Mouse (Mus musculus): ENCODE data around the gene Cercam. TPM values are rescaled to one million over a fixed set of nuclear protein-coding genes. Genes with fewer than 3 reads are reported as not detected.
A peak's percentile ranks its signal among the peaks of the same experiment; 100 is the strongest.

Gene Cercam
- 1 to 10 TPM; 6.7 to 9.6 TPM for total RNA-seq (2021)

DNA sequence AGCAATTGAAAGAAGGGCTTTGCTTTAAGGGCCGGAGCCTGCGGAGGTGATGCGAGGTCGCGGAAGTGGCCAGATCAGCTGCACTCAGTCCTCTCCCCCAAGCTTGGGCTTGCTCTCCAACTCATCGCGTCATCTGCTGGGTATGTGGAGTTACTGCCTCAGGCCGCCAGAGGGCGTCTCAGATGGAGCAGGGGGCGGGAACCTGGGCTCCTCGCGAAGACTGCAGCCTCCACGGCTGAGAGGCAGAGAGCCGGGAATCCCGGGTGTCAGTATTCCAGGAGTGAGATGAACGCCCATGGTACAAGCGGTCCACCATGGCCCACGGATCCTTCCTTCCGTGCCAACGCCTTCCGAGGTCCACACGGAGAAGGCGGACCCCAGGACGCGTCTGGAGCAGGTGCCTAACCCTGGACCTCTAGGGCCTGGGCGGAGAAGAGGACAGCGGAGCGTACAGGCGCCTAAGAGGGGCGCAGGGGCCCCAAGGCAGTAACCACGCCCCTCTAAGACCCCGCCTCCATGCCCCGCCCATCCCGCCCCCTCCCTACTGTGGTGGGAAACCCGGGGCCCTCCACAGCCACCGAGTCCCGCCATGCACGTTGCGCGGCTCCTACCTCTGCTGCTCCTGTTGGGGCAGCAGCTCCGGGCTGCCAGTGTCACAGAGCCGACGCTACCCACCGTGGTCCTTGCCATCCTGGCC, at the start of gene Cercam:
Gene Cercam (plus strand): TSS at position 216 of the 697 bp plus-strand sequence.
- DNase-seq (ENCODE audit: extremely low spot score in 1 of 2, low spot score in 1 of 2): peak; percentile 73 to 77

DNA sequence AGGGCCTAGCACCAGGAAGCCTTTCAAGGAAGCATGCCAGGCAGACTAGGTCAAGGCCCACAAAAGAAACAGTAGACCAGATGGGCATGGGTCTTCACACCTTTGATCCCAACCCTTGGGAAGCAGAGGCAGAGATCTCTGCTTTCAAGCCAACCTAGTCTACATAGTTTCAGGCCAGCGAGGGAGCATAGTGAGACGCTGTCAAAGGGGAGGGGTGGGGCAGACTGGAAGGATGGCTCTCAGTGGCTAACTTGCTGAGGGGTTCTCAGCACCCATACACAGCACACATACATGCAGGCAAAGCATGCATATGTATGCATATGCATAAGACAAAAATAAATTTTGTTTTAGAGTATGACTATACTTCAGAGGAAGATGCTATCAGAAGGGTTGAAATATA, 49.6 kb upstream of the Cercam start:
- no peak for DNase-seq (ENCODE audit: extremely low spot score in 1 of 2, low spot score in 1 of 2)

DNA sequence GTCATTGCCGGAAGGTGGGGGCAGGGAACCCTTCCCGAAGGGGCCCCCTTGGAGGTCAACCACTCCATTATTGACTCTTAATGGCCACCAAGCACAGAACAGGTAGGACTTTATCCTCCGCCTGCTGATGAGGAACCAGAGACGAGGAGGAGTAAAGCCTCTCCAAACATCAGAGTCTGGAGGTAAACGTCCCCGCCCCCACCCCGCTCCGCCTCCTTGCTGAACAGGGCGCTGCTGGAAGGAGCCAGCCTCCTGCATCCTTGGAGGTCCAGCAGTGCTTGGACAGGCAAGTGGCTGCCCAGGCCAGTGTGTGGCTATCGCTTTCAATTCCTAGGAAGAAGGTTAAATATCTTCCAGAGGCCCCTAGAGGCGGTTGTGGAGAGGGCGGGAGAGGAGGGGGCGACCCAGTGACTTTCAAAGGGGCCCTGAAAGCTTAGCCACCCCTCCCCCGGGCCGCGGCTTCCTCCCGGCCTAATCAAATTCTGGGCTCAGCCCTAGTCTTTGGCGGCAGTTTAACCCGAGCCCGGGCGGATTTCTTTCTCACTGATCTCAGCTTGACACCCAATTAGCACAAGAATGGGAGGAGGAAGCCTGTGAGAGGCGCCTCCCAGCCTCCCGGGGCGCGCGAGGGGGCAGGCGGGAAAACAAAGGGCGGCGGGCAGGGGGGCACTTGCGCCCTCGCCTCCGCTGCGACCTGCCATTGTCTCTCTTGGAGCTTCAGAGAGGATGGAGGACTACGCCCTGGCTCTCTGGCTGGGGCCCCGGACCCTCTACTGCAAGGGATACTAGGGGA, 48.7 kb upstream of the Cercam start, which contains the start of gene Urm1:
Gene Urm1 (plus strand): TSS at position 51 of the 793 bp plus-strand sequence.
- peak; percentile 47 to 57 for DNase-seq (ENCODE audit: extremely low spot score in 1 of 2, low spot score in 1 of 2)

- no peak for DNase-seq (ENCODE audit: extremely low spot score in 1 of 2, low spot score in 1 of 2)
Measured at GRCm38 (mm10) chr2:29826318-29826925, 42.5 kb upstream of the Cercam start.

DNA sequence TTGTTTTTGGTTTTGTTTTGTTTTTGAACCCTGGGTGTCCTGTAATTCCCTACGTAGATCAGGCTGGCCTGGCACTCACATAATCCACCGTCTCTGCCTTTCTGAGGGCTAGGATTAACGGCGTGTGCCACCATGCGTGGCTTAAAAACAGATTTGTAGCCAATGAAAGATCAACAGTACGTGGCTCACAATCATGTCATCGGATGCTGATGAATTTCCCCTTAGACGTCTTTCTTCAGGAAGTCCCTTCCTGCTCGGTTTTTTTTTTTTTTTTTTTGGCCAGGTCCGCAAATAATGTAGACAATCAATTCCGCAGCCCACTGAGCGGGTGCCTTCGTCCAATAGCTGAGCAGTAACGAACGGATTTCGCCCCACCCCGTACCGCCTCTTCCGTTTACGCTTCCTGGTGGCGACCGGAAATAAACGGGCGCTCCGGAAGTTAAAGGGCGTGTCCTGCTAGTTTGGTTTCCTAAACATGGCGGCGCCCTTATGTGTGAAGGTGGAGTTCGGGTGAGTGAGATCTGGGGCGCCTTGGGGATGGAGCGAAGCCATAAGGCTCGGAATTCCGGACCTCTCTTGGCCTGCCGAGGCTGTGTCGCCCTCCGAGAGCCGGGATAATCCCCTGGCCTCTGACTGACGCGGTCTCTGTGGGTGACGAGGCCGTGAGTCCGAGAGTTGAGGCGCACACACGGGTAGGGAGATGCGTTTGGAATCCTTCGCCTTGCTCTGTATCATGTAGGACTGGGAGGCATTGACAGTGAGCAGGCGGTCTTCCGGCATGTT, 41.8 kb upstream of the Cercam start:
- DNase-seq (ENCODE audit: extremely low spot score in 1 of 2, low spot score in 1 of 2): peak; percentile 78 to 81

DNA sequence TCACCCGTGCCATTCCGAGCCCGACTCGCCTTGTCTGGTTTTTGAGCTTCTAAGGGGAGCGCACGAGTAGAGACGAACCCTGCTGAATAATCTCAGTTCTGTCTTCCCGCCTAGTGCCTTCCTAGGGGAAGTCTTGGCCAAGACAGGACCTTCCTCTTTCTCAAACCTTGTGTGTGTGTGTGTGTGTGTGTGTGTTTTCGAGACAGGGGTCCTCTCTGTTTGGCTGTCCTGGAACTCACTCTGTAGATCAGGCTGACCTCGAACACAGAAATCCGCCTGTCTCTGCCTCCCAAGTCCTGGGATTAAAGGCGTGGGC, 41.3 kb upstream of the Cercam start:
- DNase-seq (ENCODE audit: extremely low spot score in 1 of 2, low spot score in 1 of 2): no peak

DNA sequence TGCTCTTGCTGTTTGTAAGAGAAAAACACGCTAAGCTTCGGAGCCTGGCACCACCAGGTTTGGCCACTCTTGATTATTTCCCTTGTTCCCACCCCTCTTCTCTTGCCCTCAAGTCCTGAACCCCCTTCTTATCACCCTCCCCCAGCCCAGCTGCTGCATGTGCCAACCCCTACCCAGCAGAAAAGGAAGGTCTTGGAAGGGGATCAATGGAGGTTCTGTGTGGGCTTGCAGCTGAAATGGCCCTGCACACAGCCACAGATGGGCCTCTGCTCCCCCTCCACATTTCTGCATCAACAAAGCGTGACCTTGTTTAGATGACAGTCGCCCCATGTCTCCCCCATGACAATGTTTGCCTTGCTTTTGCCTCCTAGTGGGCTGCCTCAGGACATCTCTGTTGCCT, 37.9 kb upstream of the Cercam start:
- no peak for DNase-seq (ENCODE audit: extremely low spot score in 1 of 2, low spot score in 1 of 2)

DNA sequence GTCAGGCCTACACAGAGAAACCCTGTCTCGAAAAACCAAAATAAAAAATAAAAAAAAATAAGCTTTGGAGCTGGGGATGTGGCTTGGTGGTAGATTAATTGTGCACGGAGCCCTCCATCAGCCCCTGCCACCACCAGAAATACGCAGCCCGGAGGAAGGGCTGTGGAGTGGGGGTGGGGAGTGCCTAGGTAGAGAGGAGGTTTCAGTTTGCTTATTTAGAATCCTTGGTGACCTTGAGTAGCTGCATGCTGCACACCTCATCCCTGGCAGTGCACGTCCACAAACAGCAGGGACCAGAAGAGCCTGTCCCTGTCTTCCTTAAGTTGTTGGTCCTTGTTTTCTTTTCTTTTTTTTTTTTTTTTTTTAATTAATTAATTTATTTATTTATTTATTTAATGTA, 35.2 kb upstream of the Cercam start:
- DNase-seq (ENCODE audit: extremely low spot score in 1 of 2, low spot score in 1 of 2): no peak

GRCm38 (mm10) chr2:29835391-29835899, 33.5 kb upstream of the Cercam start:
- DNase-seq (ENCODE audit: extremely low spot score in 1 of 2, low spot score in 1 of 2): no peak

GRCm38 (mm10) chr2:29839460-29839859, 29.5 kb upstream of the Cercam start:
- DNase-seq (ENCODE audit: extremely low spot score in 1 of 2, low spot score in 1 of 2): no peak

GRCm38 (mm10) chr2:29843231-29844105, 25.5 kb upstream of the Cercam start:
- DNase-seq (ENCODE audit: extremely low spot score in 1 of 2, low spot score in 1 of 2): no peak

- DNase-seq (ENCODE audit: extremely low spot score in 1 of 2, low spot score in 1 of 2): no peak
Measured at GRCm38 (mm10) chr2:29844115-29844514, 24.8 kb upstream of the Cercam start.

GRCm38 (mm10) chr2:29844661-29845060, 24.3 kb upstream of the Cercam start:
- no peak for DNase-seq (ENCODE audit: extremely low spot score in 1 of 2, low spot score in 1 of 2)

DNA sequence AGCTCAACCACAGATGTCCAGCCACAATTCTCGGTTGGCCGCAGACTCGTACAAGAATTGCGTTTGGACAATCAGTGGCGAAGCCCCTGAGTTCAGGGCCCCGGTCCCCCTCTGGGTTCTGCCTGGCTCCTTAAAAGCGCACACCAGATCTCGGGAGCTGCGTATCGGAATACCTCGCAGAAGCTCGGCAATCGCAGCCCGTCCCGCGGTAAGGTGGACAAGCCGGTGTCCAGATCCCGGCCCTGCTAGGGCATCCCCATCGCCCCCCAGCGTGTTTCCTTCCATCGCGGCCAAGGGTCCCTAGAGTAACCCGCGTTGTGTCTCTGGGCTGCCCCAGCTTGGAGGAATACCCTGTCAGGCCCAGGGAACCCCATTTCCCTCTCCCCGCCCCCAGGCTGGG, 23.3 kb upstream of the Cercam start:
- no peak for DNase-seq (ENCODE audit: extremely low spot score in 1 of 2, low spot score in 1 of 2)

DNA sequence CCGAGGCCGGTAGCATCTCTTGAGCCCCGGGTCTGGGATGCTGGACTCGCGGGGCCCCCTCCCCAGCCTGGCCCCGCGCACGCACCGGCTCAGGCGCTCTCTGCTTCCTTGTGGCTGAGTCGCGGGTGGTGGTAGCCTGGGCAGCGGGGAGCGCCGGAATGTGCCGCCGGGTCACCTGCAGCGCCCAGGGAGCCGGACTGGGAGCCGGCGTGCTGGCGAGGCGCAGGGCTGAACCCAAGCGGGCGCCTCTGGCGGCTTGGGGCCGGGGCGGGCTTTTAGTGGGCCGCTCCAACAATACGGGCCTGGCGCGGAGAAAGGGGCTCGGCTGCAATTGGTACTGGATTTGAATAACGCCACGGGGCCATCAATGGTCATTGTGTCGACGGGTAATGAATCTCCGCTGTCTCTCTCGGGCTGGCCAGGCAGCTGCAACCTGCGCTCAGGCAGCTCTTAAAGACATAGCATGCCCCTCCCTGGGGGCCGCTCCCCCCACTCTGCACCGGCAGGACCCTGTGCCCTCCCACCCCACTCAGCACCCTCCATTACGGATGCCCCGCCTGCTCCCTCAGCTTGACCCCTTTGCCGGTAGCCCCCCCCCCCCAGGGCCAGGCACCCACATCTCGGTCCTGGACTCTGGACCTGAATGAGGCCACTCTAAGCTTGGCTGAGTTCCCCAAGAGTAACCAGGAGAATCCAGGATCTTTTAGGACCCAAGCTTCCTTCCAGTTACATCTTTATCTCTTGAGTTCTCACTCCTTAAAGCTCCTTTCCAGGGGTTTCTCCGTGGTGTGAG, 22.7 kb upstream of the Cercam start:
- DNase-seq (ENCODE audit: extremely low spot score in 1 of 2, low spot score in 1 of 2): no peak

- DNase-seq (ENCODE audit: extremely low spot score in 1 of 2, low spot score in 1 of 2): no peak
Measured at GRCm38 (mm10) chr2:29846911-29847310, 22.1 kb upstream of the Cercam start.

- DNase-seq (ENCODE audit: extremely low spot score in 1 of 2, low spot score in 1 of 2): no peak
Measured at GRCm38 (mm10) chr2:29849041-29849440, 19.9 kb upstream of the Cercam start.

DNA sequence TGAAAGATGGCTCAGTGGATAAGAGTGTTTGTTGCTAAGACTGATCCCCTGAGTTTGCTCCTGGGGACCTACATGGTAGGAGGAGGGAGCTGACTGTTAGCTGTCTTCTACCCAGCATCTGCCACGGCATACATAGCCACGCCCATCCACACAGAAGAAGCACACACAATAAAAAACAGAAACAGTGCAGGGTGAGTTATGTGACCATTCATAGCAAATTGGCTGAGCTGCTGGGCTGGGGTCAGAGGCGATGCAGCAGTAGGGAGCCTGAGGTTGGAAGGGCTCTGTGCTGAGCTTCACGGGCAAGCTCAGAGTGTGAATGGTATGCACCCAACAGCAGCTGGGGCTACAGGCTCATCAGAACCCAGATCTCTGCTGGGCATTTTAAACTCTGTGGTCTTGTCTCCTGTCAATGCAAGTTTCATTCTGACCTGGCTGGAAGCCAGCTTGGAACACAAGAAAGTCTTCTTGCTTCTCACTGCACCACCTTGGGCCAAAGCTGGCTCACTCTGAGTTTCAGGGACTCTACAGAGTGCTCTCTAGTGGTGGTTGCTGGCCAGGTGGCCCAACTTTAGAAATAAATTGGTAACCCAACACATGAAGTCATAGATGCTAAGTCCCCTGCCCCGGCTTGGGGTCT, 19.0 kb upstream of the Cercam start:
- no peak for DNase-seq (ENCODE audit: extremely low spot score in 1 of 2, low spot score in 1 of 2)

Data from layer of hippocampus, postnatal 25 days (tissue).